Mouse (Mus musculus): Measurements from ENCODE around the gene Atm.

- no peak for TF ChIP-seq POLR2A (IDR thresholded peaks at IDR 0.05; ENCODE audit: borderline replicate concordance, extremely low read depth, low read depth, low read length)
- TF ChIP-seq CTCF (IDR thresholded peaks at IDR 0.05; ENCODE audit: insufficient read depth, low read length), result no peak
Observed at GRCm38 (mm10) chr9:53404050-53404752, 132.3 kb downstream of the Atm start.

All from lung, adult 2 months (tissue).